Comparison of ENCODE assay signal across 27 mouse cellular contexts in the genomic region with DNA sequence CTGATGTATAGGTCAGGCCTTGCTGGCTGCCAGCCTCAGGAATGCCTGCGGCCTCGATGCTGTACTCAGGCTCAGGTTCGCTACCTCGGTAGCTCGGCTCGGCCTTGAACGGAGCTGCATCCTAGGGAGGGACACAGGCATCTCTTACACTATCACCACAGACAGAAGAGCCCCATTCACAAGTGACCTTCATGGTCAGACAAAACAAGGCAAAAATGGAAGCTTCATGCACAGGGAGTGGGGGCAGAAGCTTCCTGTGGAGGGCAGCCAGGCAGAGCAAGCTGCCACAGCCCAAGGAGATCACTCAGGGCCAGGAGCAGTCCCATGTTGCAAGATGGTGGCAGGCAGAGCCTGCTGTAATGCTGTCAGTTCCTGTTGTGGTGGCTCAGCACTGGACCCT. TPM values are rescaled to one million over a fixed set of nuclear protein-coding genes. Genes with fewer than 3 reads are reported as not detected.
A peak's percentile ranks its signal among the peaks of the same experiment; 100 is the strongest.
DNase-seq lines count a peak whose midpoint lies in the region; ATAC-seq and TF ChIP-seq lines count a peak whose summit lies in the region.
"Had no signal": no experiment of that assay in that cellular context is flagged by ENCODE, and none has a peak within 500 bp of the region (broad histone marks: within the 10 kb centered on the region; RNA-seq: fewer than 3 reads in every experiment).

No protein-coding gene starts in this region.

- peak; percentile 38; the same call in 1 of the 2 replicates for ATAC-seq in liver, embryonic 12.5 days
- ATAC-seq in liver, embryonic 11.5 days (replicated peaks; ENCODE audit: low FRiP score), result no peak
- ATAC-seq in stomach, embryonic 16.5 days (ENCODE audit: insufficient read depth, low FRiP score), result peak; percentile 18; the same call in 1 of the 2 replicates
- ATAC-seq in stomach, postnatal 0 days (ENCODE audit: low FRiP score, low TSS enrichment), result no peak
- ATAC-seq in megakaryocyte progenitor cell, adult 5-6 weeks (replicated peaks; ENCODE audit: poor library complexity), result 0 out of 2 replicates have a peak, but pooled peaks have one; percentile 34
- ATAC-seq: forebrain, embryonic 14.5 days; forebrain, postnatal 0 days; hindbrain, embryonic 16.5 days; Patski had no signal

- no peak overlapping the region for H3K4me2 ChIP-seq in liver, embryonic 12.5 days
- H3K4me2 ChIP-seq in liver, embryonic 11.5 days, result no peak overlapping the region
- no peak overlapping the region for H3K4me2 ChIP-seq in stomach, embryonic 16.5 days (ENCODE audit: low read depth, low read length)
- H3K4me2 ChIP-seq in stomach, postnatal 0 days (replicated peaks; ENCODE audit: low read depth), result no peak overlapping the region
- H3K4me2 ChIP-seq: embryonic facial prominence, embryonic 12.5 days; embryonic facial prominence, embryonic 15.5 days; heart, embryonic 11.5 days; heart, embryonic 15.5 days; hindbrain, embryonic 13.5 days had no signal

- no peak overlapping the region for H3K9ac ChIP-seq in liver, embryonic 12.5 days
- H3K9ac ChIP-seq in liver, embryonic 11.5 days (ENCODE audit: low read depth, low read length), result no peak overlapping the region
- no peak overlapping the region for H3K9ac ChIP-seq in stomach, embryonic 16.5 days (ENCODE audit: low read length)
- no peak overlapping the region for H3K9ac ChIP-seq in stomach, postnatal 0 days (ENCODE audit: low read length)
- H3K9ac ChIP-seq: embryonic facial prominence, embryonic 12.5 days; embryonic facial prominence, embryonic 15.5 days; forebrain, postnatal 0 days; heart, embryonic 15.5 days; hindbrain, embryonic 13.5 days had no signal

- no peak overlapping the region for H3K4me3 ChIP-seq in liver, embryonic 12.5 days
- H3K4me3 ChIP-seq in liver, embryonic 11.5 days (ENCODE audit: low read depth, low read length), result no peak overlapping the region
- no peak overlapping the region for H3K4me3 ChIP-seq in stomach, embryonic 16.5 days (replicated peaks; ENCODE audit: low read length)
- no peak overlapping the region for H3K4me3 ChIP-seq in stomach, postnatal 0 days (ENCODE audit: low read depth, low read length)
- H3K4me3 ChIP-seq in left cerebral cortex, adult 2 months, result no peak overlapping the region
- H3K4me3 ChIP-seq: embryonic facial prominence, embryonic 12.5 days; embryonic facial prominence, embryonic 15.5 days; heart, adult 2 months; heart, embryonic 15.5 days; hindbrain, embryonic 10.5 days; hindbrain, embryonic 13.5 days had no signal

- intact Hi-C loops in left cerebral cortex, adult 2 months (cut with DNase I), result no loop called here

- 85% methylated on average over 7 of the region's 7 CpGs for WGBS in liver, embryonic 12.5 days (ENCODE audit: insufficient replicate concordance)
- WGBS in liver, embryonic 11.5 days, result 95% methylated on average over 7 of the region's 7 CpGs
- WGBS in stomach, embryonic 16.5 days, result 95% methylated on average over 7 of the region's 7 CpGs
- WGBS in stomach, postnatal 0 days, result 96% methylated on average over 7 of the region's 7 CpGs

- H3K27me3 ChIP-seq in liver, embryonic 12.5 days (replicated peaks), result no peaks in the 10 kb centered on the region
- no peaks in the 10 kb centered on the region for H3K27me3 ChIP-seq in liver, embryonic 11.5 days (replicated peaks; ENCODE audit: control insufficient read depth, insufficient read depth, low read length)
- no peaks in the 10 kb centered on the region for H3K27me3 ChIP-seq in stomach, embryonic 16.5 days (ENCODE audit: control insufficient read depth, insufficient read depth, low read length)
- no peaks in the 10 kb centered on the region for H3K27me3 ChIP-seq in stomach, postnatal 0 days (ENCODE audit: control insufficient read depth, insufficient read depth, low read length)
- H3K27me3 ChIP-seq: embryonic facial prominence, embryonic 12.5 days; embryonic facial prominence, embryonic 15.5 days; heart, embryonic 15.5 days; hindbrain, embryonic 13.5 days; Patski had no signal

- peaks cover 76% of the 10 kb centered on the region for H3K36me3 ChIP-seq in liver, embryonic 12.5 days
- peaks cover 35% of the 10 kb centered on the region for H3K36me3 ChIP-seq in liver, embryonic 11.5 days (ENCODE audit: control insufficient read depth, insufficient read depth, low read length)
- H3K36me3 ChIP-seq in stomach, embryonic 16.5 days (ENCODE audit: control insufficient read depth, insufficient read depth, low read length), result peaks cover 28% of the 10 kb centered on the region
- H3K36me3 ChIP-seq in stomach, postnatal 0 days (ENCODE audit: control insufficient read depth, insufficient read depth, low read length), result peaks cover 49% of the 10 kb centered on the region

- no peak overlapping the region for H3K27ac ChIP-seq in liver, embryonic 12.5 days
- H3K27ac ChIP-seq in liver, embryonic 11.5 days (ENCODE audit: low read depth, low read length), result no peak overlapping the region
- no peak overlapping the region for H3K27ac ChIP-seq in stomach, embryonic 16.5 days (ENCODE audit: low read length)
- no peak overlapping the region for H3K27ac ChIP-seq in stomach, postnatal 0 days (replicated peaks)
- no peak overlapping the region for H3K27ac ChIP-seq in left cerebral cortex, adult 2 months
- H3K27ac ChIP-seq: embryonic facial prominence, embryonic 12.5 days; embryonic facial prominence, embryonic 15.5 days; heart, adult 2 months; heart, embryonic 15.5 days; hindbrain, embryonic 10.5 days; hindbrain, embryonic 13.5 days had no signal

- no peak for TF ChIP-seq EP300 in stomach, postnatal 0 days (optimal IDR thresholded peaks at IDR 0.05)

- DNase-seq in liver, embryonic 11.5 days (ENCODE audit: low spot score), result no peak
- DNase-seq in stomach, postnatal 0 days (ENCODE audit: low spot score), result no peak
- no peak for DNase-seq in heart, adult 8-10 months (ENCODE audit: low spot score)
- DNase-seq in left cerebral cortex, adult 2 months (ENCODE audit: extremely low spot score in 1 of 2, low spot score in 2 of 2), result no peak
- DNase-seq: adrenal gland, postnatal 10 days; B cell, adult 2 months; cerebellum, adult 2 months; cerebellum, adult 9-11 months; cerebellum, postnatal 25 days; forebrain, postnatal 0 days; gastrocnemius, postnatal 25 days; heart, adult 2 months; heart, postnatal 10 days; heart, postnatal 36 days had no signal

- no peak for TF ChIP-seq CTCF in stomach, postnatal 0 days (IDR thresholded peaks at IDR 0.05; ENCODE audit: low read depth)
- TF ChIP-seq CTCF in left cerebral cortex, adult 2 months (IDR thresholded peaks at IDR 0.05), result no peak

- H3K4me1 ChIP-seq in liver, embryonic 12.5 days, result no peaks in the 10 kb centered on the region
- H3K4me1 ChIP-seq in liver, embryonic 11.5 days (replicated peaks; ENCODE audit: control insufficient read depth, insufficient read depth, low read length), result no peaks in the 10 kb centered on the region
- H3K4me1 ChIP-seq in stomach, embryonic 16.5 days (ENCODE audit: control insufficient read depth, insufficient read depth, low read length), result no peaks in the 10 kb centered on the region
- H3K4me1 ChIP-seq in stomach, postnatal 0 days (replicated peaks; ENCODE audit: control insufficient read depth, insufficient read depth), result no peaks in the 10 kb centered on the region
- H3K4me1 ChIP-seq: embryonic facial prominence, embryonic 12.5 days; embryonic facial prominence, embryonic 15.5 days; heart, embryonic 15.5 days; hindbrain, embryonic 10.5 days; hindbrain, embryonic 13.5 days had no signal

- no peaks in the 10 kb centered on the region for H3K9me3 ChIP-seq in liver, embryonic 12.5 days (replicated peaks)
- H3K9me3 ChIP-seq in liver, embryonic 11.5 days (ENCODE audit: control insufficient read depth, low read length), result no peaks in the 10 kb centered on the region
- no peaks in the 10 kb centered on the region for H3K9me3 ChIP-seq in stomach, embryonic 16.5 days (replicated peaks; ENCODE audit: control insufficient read depth, low read length)
- no peaks in the 10 kb centered on the region for H3K9me3 ChIP-seq in stomach, postnatal 0 days (ENCODE audit: control insufficient read depth, low read length)
- H3K9me3 ChIP-seq: embryonic facial prominence, embryonic 12.5 days; embryonic facial prominence, embryonic 15.5 days; G1E; heart, embryonic 15.5 days; hindbrain, embryonic 10.5 days; hindbrain, embryonic 13.5 days had no signal

RNA-seq across cellular contexts. Expression of a gene that starts 32.0 kb away (rescaled TPM):
- polyA plus RNA-seq in liver, embryonic 12.5 days (2016; fragmentation: Nextera tagmentation; extraction: Ambion mirVana), result 61.7 and 65.3 TPM in 2 replicates
- polyA plus RNA-seq in liver, embryonic 11.5 days (2014; fragmentation: Nextera tagmentation; extraction: Ambion mirVana), result 101 and 106 TPM in 2 replicates
- 184 and 228 TPM in 2 replicates for polyA plus RNA-seq in stomach, embryonic 16.5 days (2015; fragmentation: Nextera tagmentation; extraction: Ambion mirVana)
- 137 and 141 TPM in 2 replicates for polyA plus RNA-seq in stomach, postnatal 0 days (2015; fragmentation: Nextera tagmentation; extraction: Ambion mirVana)
- total RNA-seq in megakaryocyte progenitor cell, adult 5-6 weeks (2015), result 0.73 and 3.1 TPM in 2 replicates
- total RNA-seq in megakaryocyte progenitor cell, adult 5-6 weeks (2017), result 7.9 and 13.0 TPM in 2 replicates
- 10 to 100 TPM; 28.8 to 39.1 (median 30.8) TPM for total RNA-seq in heart, adult 8-10 months (2022)
- total RNA-seq in left cerebral cortex, adult 2 months (2021), result 100 to 1,000 TPM; 103 to 107 TPM

Comparison
In these comparisons a context has a peak if more than half of its experiments do, and no peak if none do; other contexts are left out.
1. ATAC-seq: peak in liver, embryonic 12.5 days (single experiment), stomach, embryonic 16.5 days (single experiment) and megakaryocyte progenitor cell, adult 5-6 weeks (single experiment); none in liver, embryonic 11.5 days (single experiment) and stomach, postnatal 0 days (single experiment).